Mouse (Mus musculus) forebrain, embryonic 16.5 days (tissue): Measurements from ENCODE around the gene Gm1604a. TPM values are rescaled to one million over a fixed set of nuclear protein-coding genes. Genes with fewer than 3 reads are reported as not detected.
"Not testable (repeated sequence)": the region's sequence is repeated elsewhere in the genome, so short reads cannot be mapped to it uniquely, and the experiment has no call there.

ENCODE experiments used
- ATAC-seq: fragments of 200-750 bp; cut with Nextera tagmentation; 2 replicates; pipeline ENCODE4 v1.8.0; 2017; ENCODE audit warnings: mild to moderate bottlenecking, moderate library complexity
- H3K27ac ChIP-seq: fragments of 300-500 bp; sonication (generic); 2 replicates; pipeline ENCODE4 v1.5.1; 2014; ENCODE audit warnings: low read length, control low read depth
- H3K27me3 ChIP-seq: fragments of 300-500 bp; sonication (generic); replicated peaks from 2 replicates; pipeline ENCODE4 v1.6.1; 2014; ENCODE audit warnings: low read length; ENCODE audit not compliant: control insufficient read depth, insufficient read depth
- H3K36me3 ChIP-seq: fragments of 300-500 bp; sonication (generic); 2 replicates; pipeline ENCODE4 v1.6.1; 2014; ENCODE audit not compliant: control insufficient read depth, insufficient read depth
- H3K4me1 ChIP-seq: fragments of 300-500 bp; sonication (generic); replicated peaks from 2 replicates; pipeline ENCODE4 v1.6.1; 2014; ENCODE audit warnings: low read length; ENCODE audit not compliant: control insufficient read depth, insufficient read depth
- H3K4me2 ChIP-seq: fragments of 300-500 bp; sonication (generic); 2 replicates; pipeline ENCODE4 v1.6.1; 2014; ENCODE audit warnings: mild to moderate bottlenecking, low read length, control low read depth
- H3K4me3 ChIP-seq: fragments of 300-500 bp; sonication (generic); replicated peaks from 2 replicates; pipeline ENCODE4 v1.5.1; 2014; ENCODE audit warnings: mild to moderate bottlenecking, low read length, control low read depth
- H3K9ac ChIP-seq: fragments of 300-500 bp; sonication (generic); replicated peaks from 2 replicates; pipeline ENCODE4 v1.6.1; 2014; ENCODE audit warnings: low read depth, low read length, control low read depth
- H3K9me3 ChIP-seq: fragments of 300-500 bp; sonication (generic); 2 replicates; pipeline ENCODE4 v1.6.1; 2016; ENCODE audit warnings: low read length; ENCODE audit not compliant: control insufficient read depth
- WGBS: fragments of 180-500 bp; shearing (Covaris S2); extraction: QIAGEN DNeasy Blood & Tissue Kit; methylation state at CpG from one replicate; pipeline ENCODE4 v1.1.7; 2014; 5-methylcytosine and 5-hydroxymethylcytosine counted together
- polyA plus RNA-seq: library from polyadenylated mRNA; unstranded; fragments of >200 nt; fragmentation: Nextera tagmentation; extraction: Ambion mirVana; gene quantifications from 2 replicates; pipeline ENCODE4 v1.2.1, GENCODE M21; 2015

Gm1604a gene
- polyA plus RNA-seq, 1 experiment from 2014 or later, result 0.77 TPM

- not testable (repeated sequence) for H3K27me3 ChIP-seq, H3K4me1 ChIP-seq, ATAC-seq, H3K4me2 ChIP-seq, H3K9ac ChIP-seq, H3K27ac ChIP-seq, H3K4me3 ChIP-seq, H3K36me3 ChIP-seq, H3K9me3 ChIP-seq
- no CpG with 5 or more reads among the region's 3 CpGs for WGBS
Measured at GRCm38 (mm10) chr17:7003392-7003791, 22.0 kb upstream of the Gm1604a start.

DNA sequence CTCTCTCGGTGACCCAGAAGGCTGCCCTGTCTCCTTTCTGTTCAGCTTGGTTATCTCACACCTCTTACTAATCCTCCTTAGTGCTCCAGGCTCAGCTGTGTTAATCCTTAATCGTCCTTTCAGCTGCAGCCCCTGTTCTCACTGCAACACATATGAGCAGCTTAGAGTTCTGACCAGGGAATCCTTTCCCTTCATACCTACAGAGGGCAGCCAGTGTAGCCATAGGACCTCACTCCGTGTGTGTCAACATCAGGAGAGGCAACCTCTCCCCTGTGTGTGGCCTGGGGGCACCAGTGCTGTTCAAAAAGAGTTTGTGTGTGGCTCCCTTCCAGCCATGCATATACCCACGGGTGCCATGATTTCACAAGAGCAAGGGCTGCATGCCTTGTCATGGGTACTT, 19.7 kb upstream of the Gm1604a start:
- not testable (repeated sequence) for H3K9ac ChIP-seq, H3K27me3 ChIP-seq, H3K36me3 ChIP-seq, ATAC-seq, H3K4me3 ChIP-seq, H3K27ac ChIP-seq, H3K9me3 ChIP-seq, H3K4me1 ChIP-seq, H3K4me2 ChIP-seq
- 16% methylated on average over 3 of the region's 4 CpGs for WGBS

- H3K27ac ChIP-seq, H3K9ac ChIP-seq, H3K36me3 ChIP-seq, H3K9me3 ChIP-seq, ATAC-seq, H3K4me1 ChIP-seq, H3K27me3 ChIP-seq, H3K4me3 ChIP-seq, H3K4me2 ChIP-seq: not testable (repeated sequence)
Measured at GRCm38 (mm10) chr17:7008885-7009284, 16.5 kb upstream of the Gm1604a start.

DNA sequence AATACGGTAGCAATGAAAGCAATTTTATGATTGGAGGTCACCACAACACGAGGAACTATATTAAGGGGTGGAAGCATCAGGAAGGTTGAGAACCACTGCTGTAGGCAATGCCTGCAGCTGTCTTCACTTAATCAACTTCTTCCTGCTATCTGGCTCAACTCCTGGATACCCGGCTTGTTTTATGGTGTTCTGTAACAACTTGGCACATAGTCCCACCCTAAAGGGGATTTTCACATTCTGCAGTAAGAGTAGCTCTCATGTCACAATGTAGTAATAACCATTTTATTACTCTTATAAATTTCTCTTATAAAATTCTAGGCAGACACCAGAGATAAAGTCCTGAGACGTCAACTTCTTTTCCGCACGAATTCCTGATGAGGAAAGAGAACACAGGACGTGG, 15.9 kb upstream of the Gm1604a start:
- ATAC-seq, H3K27me3 ChIP-seq: not testable (repeated sequence)
- no CpG with 5 or more reads among the region's 7 CpGs for WGBS

GRCm38 (mm10) chr17:7009901-7010300, 15.5 kb upstream of the Gm1604a start:
- WGBS, result 74% methylated on average over 4 of the region's 9 CpGs
- H3K9ac ChIP-seq, H3K27ac ChIP-seq, H3K4me2 ChIP-seq, ATAC-seq, H3K9me3 ChIP-seq, H3K4me3 ChIP-seq, H3K4me1 ChIP-seq, H3K36me3 ChIP-seq, H3K27me3 ChIP-seq: not testable (repeated sequence)

More for the DNA sequence above, 15.9 kb upstream of the Gm1604a start:
- H3K27ac ChIP-seq, H3K9ac ChIP-seq, H3K4me1 ChIP-seq, H3K9me3 ChIP-seq, H3K4me2 ChIP-seq, H3K4me3 ChIP-seq, H3K36me3 ChIP-seq: not testable (repeated sequence)

DNA sequence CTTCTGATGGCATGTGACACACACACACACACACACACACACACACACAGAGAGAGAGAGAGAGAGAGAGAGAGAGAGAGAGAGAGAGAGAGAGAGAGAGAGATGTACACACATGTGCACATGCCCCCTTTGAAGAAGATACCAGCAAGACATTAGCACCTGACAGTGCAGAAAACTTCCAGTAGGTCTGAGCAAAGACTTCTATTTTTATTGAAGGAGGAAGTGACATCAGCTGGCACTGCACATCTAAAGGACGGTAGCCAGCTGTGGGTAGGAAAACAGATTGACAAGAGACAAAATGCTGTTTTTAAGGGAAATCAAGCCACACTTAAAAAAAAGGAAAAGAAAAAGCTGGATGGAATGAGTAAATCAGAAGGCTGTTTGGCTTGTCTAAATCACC, 11.2 kb upstream of the Gm1604a start:
- ATAC-seq, H3K27me3 ChIP-seq, H3K4me3 ChIP-seq, H3K9ac ChIP-seq, H3K27ac ChIP-seq, H3K36me3 ChIP-seq, H3K4me1 ChIP-seq, H3K4me2 ChIP-seq, H3K9me3 ChIP-seq: not testable (repeated sequence)
- WGBS, result no CpG with 5 or more reads among the region's 1 CpGs

DNA sequence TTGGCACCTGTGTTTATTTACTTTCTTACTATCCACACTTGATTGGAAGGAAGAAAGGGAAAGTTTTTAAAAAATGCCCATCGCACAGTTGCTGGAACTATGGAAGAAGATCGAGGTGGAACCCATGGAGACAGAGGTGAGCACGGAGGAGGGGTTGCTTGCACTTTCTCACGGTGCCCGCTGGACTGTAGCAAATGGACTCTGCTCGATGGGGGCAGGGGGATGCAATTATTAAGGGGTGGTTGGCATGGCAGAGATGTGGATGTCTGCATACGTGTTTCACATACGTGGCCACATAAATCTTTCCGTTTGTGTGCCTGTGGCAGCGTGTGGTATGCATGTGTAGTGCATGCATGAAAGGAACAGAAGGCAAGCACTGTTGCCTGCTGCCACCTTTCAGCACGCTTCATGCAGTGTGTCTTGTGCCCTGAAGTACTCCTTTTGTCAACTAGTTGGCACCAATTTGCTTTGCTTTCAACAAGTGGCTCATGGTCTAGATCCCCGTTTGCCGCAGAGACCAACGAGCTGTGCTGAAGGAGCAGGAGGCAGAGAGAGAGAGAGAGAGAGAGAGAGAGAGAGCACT, 487 bp downstream of the Gm1604a start:
- not testable (repeated sequence) for H3K27me3 ChIP-seq, H3K36me3 ChIP-seq, H3K9ac ChIP-seq, H3K4me3 ChIP-seq, H3K9me3 ChIP-seq, H3K4me2 ChIP-seq, H3K4me1 ChIP-seq, H3K27ac ChIP-seq
- ATAC-seq, result peak; percentile 71
- WGBS, result 12% methylated on average over 3 of the region's 14 CpGs

- WGBS, result 60% methylated on average over 5 of the region's 7 CpGs
- not testable (repeated sequence) for H3K4me2 ChIP-seq, H3K27me3 ChIP-seq, H3K9ac ChIP-seq, H3K27ac ChIP-seq, H3K36me3 ChIP-seq, H3K4me3 ChIP-seq, ATAC-seq, H3K9me3 ChIP-seq, H3K4me1 ChIP-seq
Measured at GRCm38 (mm10) chr17:7030204-7030603, 4.8 kb downstream of the Gm1604a start.

DNA sequence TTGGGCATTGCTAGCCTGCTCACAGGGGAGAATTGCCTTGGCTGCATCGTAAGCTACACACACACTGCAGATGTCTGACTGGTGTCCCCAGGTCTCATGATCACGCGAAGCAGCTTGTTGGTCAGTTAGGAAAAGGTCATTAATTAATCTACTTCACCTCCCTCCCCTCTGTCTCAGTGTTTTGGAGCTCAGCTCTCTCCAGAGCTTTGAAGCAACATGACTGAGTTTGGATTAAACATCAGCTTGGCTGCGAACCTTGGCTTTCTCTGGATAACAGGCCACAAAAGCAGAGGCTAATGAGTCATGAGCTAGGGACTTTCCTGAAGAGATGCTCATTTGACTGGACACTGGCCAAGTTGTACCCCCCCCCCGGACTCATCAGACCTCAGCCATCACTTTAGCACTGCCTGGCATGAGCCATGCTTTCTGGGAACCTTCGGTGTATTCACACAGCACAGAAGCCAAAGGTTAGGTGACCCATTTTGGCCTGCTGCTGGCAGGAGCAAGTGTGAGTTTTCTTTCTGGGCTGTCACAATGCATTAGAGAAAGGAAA, 5.3 kb downstream of the Gm1604a start:
- 83% methylated on average over 3 of the region's 6 CpGs for whole genome bisulfite sequencing
- not testable (repeated sequence) for H3K36me3 ChIP-seq, H3K4me2 ChIP-seq, H3K4me3 ChIP-seq, H3K9me3 ChIP-seq, H3K27ac ChIP-seq, H3K9ac ChIP-seq, H3K4me1 ChIP-seq, H3K27me3 ChIP-seq, ATAC-seq
